In the genomic region with DNA sequence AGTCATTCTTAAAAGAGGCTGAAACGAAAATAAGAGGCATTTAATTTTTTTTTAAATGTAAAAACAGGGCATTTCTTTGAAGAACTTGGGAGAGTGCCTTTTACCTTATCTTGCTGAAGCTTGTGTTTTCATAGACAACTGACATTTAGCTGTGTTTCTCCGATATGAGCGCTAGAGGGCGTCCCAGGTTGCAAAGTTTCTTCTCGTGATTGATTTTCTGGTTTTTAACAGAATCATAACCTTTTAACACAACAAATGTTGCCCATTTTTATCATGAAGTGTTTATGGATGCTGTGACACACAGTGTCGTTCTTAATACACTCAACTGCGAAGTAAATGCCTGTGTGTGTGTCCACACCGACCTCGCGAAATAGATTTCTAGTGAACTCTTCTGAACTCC, we compare ENCODE assay signal across 9 mouse cellular contexts. TPM values are rescaled to one million over a fixed set of nuclear protein-coding genes. Genes with fewer than 3 reads are reported as not detected.
DNase-seq lines count a peak whose midpoint lies in the region; ATAC-seq and TF ChIP-seq lines count a peak whose summit lies in the region.
"Had no signal": no experiment of that assay in that cellular context is flagged by ENCODE, and none has a peak within 500 bp of the region (broad histone marks: within the 10 kb centered on the region; RNA-seq: fewer than 3 reads in every experiment).

No protein-coding gene starts in this region.

- H3K4me1 ChIP-seq in kidney, postnatal 0 days (replicated peaks; ENCODE audit: insufficient read depth, low read length), result no peaks in the 10 kb centered on the region
- H3K4me1 ChIP-seq in forebrain, postnatal 0 days (ENCODE audit: insufficient read depth), result no peaks in the 10 kb centered on the region
- no peaks in the 10 kb centered on the region for H3K4me1 ChIP-seq in limb, embryonic 14.5 days (ENCODE audit: control insufficient read depth, insufficient read depth, low read length)
- H3K4me1 ChIP-seq: limb, embryonic 13.5 days had no signal

- in situ Hi-C loops in Patski (cut with MboI; ENCODE audit: low pct_unique_long_range_greater_than_20kb), result no loop called here

- no peak overlapping the region for H3K9ac ChIP-seq in kidney, postnatal 0 days (ENCODE audit: low read depth, low read length)
- no peak overlapping the region for H3K9ac ChIP-seq in forebrain, postnatal 0 days
- no peak overlapping the region for H3K9ac ChIP-seq in limb, embryonic 14.5 days (ENCODE audit: low read depth, low read length, severe bottlenecking)
- H3K9ac ChIP-seq: limb, embryonic 13.5 days had no signal

- ATAC-seq in kidney, postnatal 0 days (replicated peaks; ENCODE audit: low FRiP score, low read depth), result no peak
- ATAC-seq in Patski, result no peak
- no peak for ATAC-seq in forebrain, postnatal 0 days
- ATAC-seq in limb, embryonic 14.5 days (ENCODE audit: low FRiP score, low read depth), result no peak

- TF ChIP-seq POLR2A in limb, embryonic 14.5 days (IDR thresholded peaks at IDR 0.05; ENCODE audit: borderline replicate concordance, extremely low read depth, insufficient read depth, insufficient read length), result no peak

- no peaks in the 10 kb centered on the region for H3K27me3 ChIP-seq in kidney, postnatal 0 days (ENCODE audit: insufficient read depth, low read length)
- peaks cover 8% of the 10 kb centered on the region for H3K27me3 ChIP-seq in Patski
- no peaks in the 10 kb centered on the region for H3K27me3 ChIP-seq in forebrain, postnatal 0 days (ENCODE audit: insufficient read depth, low read length)
- no peaks in the 10 kb centered on the region for H3K27me3 ChIP-seq in limb, embryonic 14.5 days (ENCODE audit: control insufficient read depth, insufficient read depth, low read length)
- H3K27me3 ChIP-seq: limb, embryonic 13.5 days had no signal

- no peaks in the 10 kb centered on the region for H3K36me3 ChIP-seq in kidney, postnatal 0 days (ENCODE audit: insufficient read depth, low read length)
- no peaks in the 10 kb centered on the region for H3K36me3 ChIP-seq in forebrain, postnatal 0 days (ENCODE audit: insufficient read depth)
- no peaks in the 10 kb centered on the region for H3K36me3 ChIP-seq in limb, embryonic 14.5 days (ENCODE audit: control insufficient read depth, insufficient read depth, low read length)
- H3K36me3 ChIP-seq: limb, embryonic 13.5 days had no signal

- POLR2A ChIA-PET in Patski (lab: Charles Lee), result no interaction called here

- H3K9me3 ChIP-seq in kidney, postnatal 0 days (replicated peaks; ENCODE audit: low read length), result no peaks in the 10 kb centered on the region
- H3K9me3 ChIP-seq in forebrain, postnatal 0 days (ENCODE audit: low read length), result no peaks in the 10 kb centered on the region
- H3K9me3 ChIP-seq in limb, embryonic 14.5 days (ENCODE audit: control insufficient read depth, low read length), result no peaks in the 10 kb centered on the region
- H3K9me3 ChIP-seq: limb, embryonic 13.5 days had no signal

- H3K27ac ChIP-seq in kidney, postnatal 0 days, result no peak overlapping the region
- H3K27ac ChIP-seq in forebrain, postnatal 0 days (ENCODE audit: low read depth, low read length), result no peak overlapping the region
- no peak overlapping the region for H3K27ac ChIP-seq in limb, embryonic 14.5 days (replicated peaks; ENCODE audit: low read depth, low read length)
- H3K27ac ChIP-seq: limb, embryonic 13.5 days had no signal

- no peak overlapping the region for H3K4me3 ChIP-seq in kidney, postnatal 0 days (replicated peaks; ENCODE audit: low read depth, low read length)
- no peak overlapping the region for H3K4me3 ChIP-seq in forebrain, postnatal 0 days (ENCODE audit: low read depth, low read length)
- H3K4me3 ChIP-seq in limb, embryonic 14.5 days (replicated peaks; ENCODE audit: low read length), result no peak overlapping the region
- H3K4me3 ChIP-seq: limb, embryonic 13.5 days had no signal

- TF ChIP-seq CTCF in kidney, postnatal 0 days (IDR thresholded peaks at IDR 0.05; ENCODE audit: low read depth), result peak; percentile 74
- TF ChIP-seq CTCF in Patski (IDR thresholded peaks at IDR 0.05), result peak; percentile 64
- peak; percentile 70 for TF ChIP-seq CTCF in forebrain, postnatal 0 days (IDR thresholded peaks at IDR 0.05; ENCODE audit: low read depth)

- CTCF ChIA-PET in Patski (lab: Charles Lee), result interaction anchor here (0.8 to 1.8 kb wide), 3 partner anchors 22 to 321 kb away, joined by 3 to 8 read pairs (median 3); no protein-coding TSS in a partner anchor

- DNase-seq in kidney, postnatal 0 days (ENCODE audit: low spot score), result peak; percentile 48
- no peak for DNase-seq in kidney, adult 11 months
- DNase-seq in CD8-positive naive resting alpha-beta T cell, adult 2 months (ENCODE audit: low read depth in 2 of 2, low spot score in 2 of 2), result peak; percentile 56 to 75
- no peak for DNase-seq in Patski (ENCODE audit: low read depth, low spot score)
- DNase-seq in forebrain, postnatal 0 days, result peak; percentile 55
- peak; percentile 51 for DNase-seq in limb, embryonic 14.5 days (ENCODE audit: low spot score)
- DNase-seq in thymus, postnatal 25 days, result peak; percentile 79
- DNase-seq in cerebellum, adult 11 months, result no peak

- 19% methylated on average over 10 of the region's 10 CpGs for WGBS in kidney, postnatal 0 days
- WGBS in forebrain, postnatal 0 days, result 23% methylated on average over 10 of the region's 10 CpGs
- 18% methylated on average over 10 of the region's 10 CpGs for WGBS in limb, embryonic 14.5 days

- H3K4me2 ChIP-seq in kidney, postnatal 0 days (ENCODE audit: low read length), result no peak overlapping the region
- no peak overlapping the region for H3K4me2 ChIP-seq in forebrain, postnatal 0 days (ENCODE audit: low read depth)
- H3K4me2 ChIP-seq in limb, embryonic 14.5 days (replicated peaks; ENCODE audit: low read depth, low read length, severe bottlenecking), result no peak overlapping the region
- H3K4me2 ChIP-seq: limb, embryonic 13.5 days had no signal

RNA-seq across cellular contexts. Expression of gene Zpbp, which starts 37.7 kb away (rescaled TPM):
- polyA plus RNA-seq in kidney, postnatal 0 days (2015; fragmentation: Nextera tagmentation; extraction: Ambion mirVana), result 0.68 and 0.82 TPM in 2 replicates
- 0.27 TPM for polyA plus RNA-seq in Patski (2021)
- 1.9 TPM in 2 replicates for total RNA-seq in forebrain, postnatal 0 days (2014; rRNA removed)
- polyA plus RNA-seq in forebrain, postnatal 0 days (2015; fragmentation: Nextera tagmentation; extraction: Ambion mirVana), result 0.84 and 0.90 TPM in 2 replicates
- polyA plus RNA-seq in limb, embryonic 14.5 days (2012; rRNA removed), result 0.26 and 0.33 TPM in 2 replicates
- 0.61 and 0.76 TPM in 2 replicates for polyA plus RNA-seq in limb, embryonic 14.5 days (2014; fragmentation: Nextera tagmentation; extraction: Ambion mirVana)

RNA-seq across cellular contexts. Expression of gene Spata48, which starts 38.0 kb away (rescaled TPM):
- 2.3 and 2.9 TPM in 2 replicates for polyA plus RNA-seq in kidney, postnatal 0 days (2015; fragmentation: Nextera tagmentation; extraction: Ambion mirVana)
- polyA plus RNA-seq in Patski (2021), result not detected
- 6.8 and 7.6 TPM in 2 replicates for total RNA-seq in forebrain, postnatal 0 days (2014; rRNA removed)
- polyA plus RNA-seq in forebrain, postnatal 0 days (2015; fragmentation: Nextera tagmentation; extraction: Ambion mirVana), result 0.48 and 0.89 TPM in 2 replicates
- polyA plus RNA-seq in limb, embryonic 14.5 days (2012; rRNA removed), result 0.20 and 0.52 TPM in 2 replicates
- 0.70 and 2.0 TPM in 2 replicates for polyA plus RNA-seq in limb, embryonic 14.5 days (2014; fragmentation: Nextera tagmentation; extraction: Ambion mirVana)

Comparison
In these comparisons a context has a peak if more than half of its experiments do, and no peak if none do; other contexts are left out.
1. DNase-seq: peak in kidney, postnatal 0 days (single experiment), CD8-positive naive resting alpha-beta T cell, adult 2 months (2 of 2), forebrain, postnatal 0 days (single experiment), limb, embryonic 14.5 days (single experiment) and thymus, postnatal 25 days (single experiment); none in kidney, adult 11 months (single experiment), Patski (single experiment) and cerebellum, adult 11 months (single experiment).
2. Peak in every context shown above with its lines, with median percentiles within 50 percentile points of each other: CTCF ChIP-seq.